Mouse (Mus musculus) neural tube, embryonic 13.5 days (tissue): ENCODE measurements at regions not wholly inside any gene's neighbourhood (a gene's known extent, or its start where the extent isn't known, plus 50 kb on each side); places are given as distances from the start of the nearest gene placed in this dataset.

Source experiments
- ATAC-seq: fragments of 200-750 bp; cut with Nextera tagmentation; 2 replicates; pipeline ENCODE4 v1.8.0; 2017; ENCODE audit warnings: low read depth, mild to moderate bottlenecking, moderate TSS enrichment, moderate library complexity
- H3K27ac ChIP-seq: fragments of 300-500 bp; sonication (generic); replicated peaks from 2 replicates; pipeline ENCODE4 v1.5.1; 2015; ENCODE audit warnings: moderate library complexity, mild to moderate bottlenecking, inconsistent platforms
- H3K27me3 ChIP-seq: fragments of 300-500 bp; sonication (generic); 2 replicates; pipeline ENCODE4 v1.6.1; 2015; ENCODE audit warnings: mild to moderate bottlenecking, inconsistent platforms
- H3K36me3 ChIP-seq: fragments of 300-500 bp; sonication (generic); 2 replicates; pipeline ENCODE4 v1.6.1; 2015; ENCODE audit warnings: mild to moderate bottlenecking, inconsistent platforms
- H3K4me1 ChIP-seq: fragments of 300-500 bp; sonication (generic); replicated peaks from 2 replicates; pipeline ENCODE4 v1.6.1; 2015; ENCODE audit warnings: inconsistent platforms
- H3K4me2 ChIP-seq: fragments of 300-500 bp; sonication (generic); 2 replicates; pipeline ENCODE4 v1.6.1; 2015; ENCODE audit warnings: inconsistent platforms, mild to moderate bottlenecking, moderate library complexity
- H3K4me3 ChIP-seq: fragments of 300-500 bp; sonication (generic); 2 replicates; pipeline ENCODE4 v1.5.1; 2015; ENCODE audit warnings: mild to moderate bottlenecking, inconsistent platforms
- H3K9ac ChIP-seq: fragments of 300-500 bp; sonication (generic); 2 replicates; pipeline ENCODE4 v1.6.1; 2015; ENCODE audit warnings: moderate library complexity, mild to moderate bottlenecking, inconsistent platforms
- H3K9me3 ChIP-seq: fragments of 300-500 bp; sonication (generic); 2 replicates; pipeline ENCODE4 v1.6.1; 2016; ENCODE audit warnings: inconsistent platforms
- WGBS: fragments of 180-500 bp; shearing (Covaris S2); methylation state at CpG from one replicate; pipeline ENCODE4 v1.1.7; 2015; 5-methylcytosine and 5-hydroxymethylcytosine counted together

GRCm38 (mm10) chr1:47448737-47449489 lies 556.3 kb upstream of the Slc39a10 start:
- Histone ChIP-seq H3K4me3 (no peak overlapping the region), H3K4me2 (no peak overlapping the region), H3K27me3 (no peaks in the 10 kb centered on the region), H3K9me3 (no peaks in the 10 kb centered on the region), H3K9ac (no peak overlapping the region), H3K4me1 (peaks cover 17% of the 10 kb centered on the region), H3K27ac (no peak overlapping the region), H3K36me3 (no peaks in the 10 kb centered on the region)
- ATAC-seq: no peak
- 42% methylated on average over 6 of the region's 6 CpGs for WGBS

- Histone ChIP-seq H3K9ac (no peak overlapping the region), H3K9me3 (no peaks in the 10 kb centered on the region), H3K4me3 (no peak overlapping the region), H3K4me1 (peaks cover 17% of the 10 kb centered on the region), H3K27ac (no peak overlapping the region), H3K36me3 (no peaks in the 10 kb centered on the region), H3K4me2 (no peak overlapping the region), H3K27me3 (no peaks in the 10 kb centered on the region)
- no peak for ATAC-seq
- 31% methylated on average over 3 of the region's 3 CpGs for WGBS
Measured at GRCm38 (mm10) chr1:47448070-47448469, 555.4 kb upstream of the Slc39a10 start.

DNA sequence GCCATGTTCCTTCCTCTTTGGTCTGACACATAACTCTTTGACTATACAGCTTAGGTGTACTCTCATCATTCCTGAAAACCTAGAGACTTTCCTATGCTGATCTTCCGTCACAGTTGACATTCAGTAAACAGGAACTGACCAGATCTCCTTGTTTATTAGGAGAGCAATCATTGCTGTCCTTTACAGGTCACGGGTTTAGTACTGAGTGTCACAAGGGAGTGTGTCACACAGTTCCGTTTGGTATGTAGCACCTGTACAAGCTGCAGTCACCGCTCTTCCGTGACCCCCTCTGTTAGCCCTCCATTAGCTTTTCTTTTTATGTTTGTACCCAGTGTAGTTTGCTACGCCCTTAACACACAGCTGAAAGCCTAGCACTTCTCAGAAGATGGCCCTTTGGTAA lies 553.4 kb upstream of the Slc39a10 start:
- no peaks in the 10 kb centered on the region for H3K27me3 ChIP-seq
- H3K27ac ChIP-seq: no peak overlapping the region
- H3K36me3 ChIP-seq: no peaks in the 10 kb centered on the region
- H3K9ac ChIP-seq: no peak overlapping the region
- no peak overlapping the region for H3K4me2 ChIP-seq
- H3K9me3 ChIP-seq: no peaks in the 10 kb centered on the region
- H3K4me1 ChIP-seq: peaks cover 17% of the 10 kb centered on the region
- no peak overlapping the region for H3K4me3 ChIP-seq
- WGBS: 31% methylated on average over 6 of the region's 6 CpGs
- ATAC-seq: peak; percentile 36

- ATAC-seq: no peak
- 73% methylated on average over 1 of the region's 1 CpGs for WGBS
Measured at GRCm38 (mm10) chr1:47432829-47433228, 540.2 kb upstream of the Slc39a10 start.

GRCm38 (mm10) chr1:47405164-47405563 lies 512.5 kb upstream of the Slc39a10 start:
- H3K36me3 ChIP-seq: no peaks in the 10 kb centered on the region
- no peaks in the 10 kb centered on the region for H3K4me1 ChIP-seq
- H3K4me3 ChIP-seq: no peak overlapping the region
- 78% methylated on average over 1 of the region's 1 CpGs for WGBS
- no peaks in the 10 kb centered on the region for H3K27me3 ChIP-seq
- ATAC-seq: no peak
- H3K9me3 ChIP-seq: no peaks in the 10 kb centered on the region
- no peak overlapping the region for H3K27ac ChIP-seq
- no peak overlapping the region for H3K4me2 ChIP-seq
- H3K9ac ChIP-seq: no peak overlapping the region

More at GRCm38 (mm10) chr1:47432829-47433228, 540.2 kb upstream of the Slc39a10 start:
- Histone ChIP-seq H3K4me1 (no peaks in the 10 kb centered on the region), H3K27ac (no peak overlapping the region), H3K4me3 (no peak overlapping the region), H3K9me3 (no peaks in the 10 kb centered on the region), H3K27me3 (no peaks in the 10 kb centered on the region), H3K9ac (no peak overlapping the region), H3K36me3 (no peaks in the 10 kb centered on the region), H3K4me2 (no peak overlapping the region)

GRCm38 (mm10) chr1:47386579-47386978 lies 493.9 kb upstream of the Slc39a10 start:
- Histone ChIP-seq H3K27me3 (no peaks in the 10 kb centered on the region), H3K9me3 (no peaks in the 10 kb centered on the region), H3K36me3 (no peaks in the 10 kb centered on the region), H3K27ac (no peak overlapping the region), H3K4me2 (no peak overlapping the region), H3K9ac (no peak overlapping the region), H3K4me3 (no peak overlapping the region), H3K4me1 (no peaks in the 10 kb centered on the region)
- ATAC-seq: peak; percentile 91

GRCm38 (mm10) chr1:47378795-47379194 lies 486.1 kb upstream of the Slc39a10 start:
- ATAC-seq: 0 out of 2 replicates have a peak, but pooled peaks have one; percentile 56
- no peak overlapping the region for H3K27ac ChIP-seq
- WGBS: 25% methylated on average over 1 of the region's 1 CpGs

GRCm38 (mm10) chr1:47339718-47340439 lies 447.2 kb upstream of the Slc39a10 start:
- H3K9ac ChIP-seq: no peak overlapping the region
- 86% methylated on average over 3 of the region's 3 CpGs for WGBS
- H3K9me3 ChIP-seq: no peaks in the 10 kb centered on the region
- H3K27ac ChIP-seq: no peak overlapping the region
- no peak for ATAC-seq
- H3K4me3 ChIP-seq: no peak overlapping the region
- no peak overlapping the region for H3K4me2 ChIP-seq
- no peaks in the 10 kb centered on the region for H3K4me1 ChIP-seq
- H3K27me3 ChIP-seq: no peaks in the 10 kb centered on the region
- no peaks in the 10 kb centered on the region for H3K36me3 ChIP-seq

More at GRCm38 (mm10) chr1:47378795-47379194, 486.1 kb upstream of the Slc39a10 start:
- no peaks in the 10 kb centered on the region for H3K9me3 ChIP-seq
- no peak overlapping the region for H3K9ac ChIP-seq
- H3K36me3 ChIP-seq: no peaks in the 10 kb centered on the region
- no peak overlapping the region for H3K4me2 ChIP-seq
- H3K4me3 ChIP-seq: no peak overlapping the region
- no peaks in the 10 kb centered on the region for H3K4me1 ChIP-seq
- H3K27me3 ChIP-seq: no peaks in the 10 kb centered on the region

- no peak overlapping the region for H3K9ac ChIP-seq
- 71% methylated on average over 2 of the region's 2 CpGs for WGBS
- no peaks in the 10 kb centered on the region for H3K36me3 ChIP-seq
Measured at GRCm38 (mm10) chr1:47310572-47311075, 418.0 kb upstream of the Slc39a10 start.

GRCm38 (mm10) chr1:47306961-47307360 lies 414.3 kb upstream of the Slc39a10 start:
- Histone ChIP-seq H3K4me2 (no peak overlapping the region), H3K27ac (no peak overlapping the region), H3K9me3 (no peaks in the 10 kb centered on the region), H3K9ac (no peak overlapping the region), H3K36me3 (no peaks in the 10 kb centered on the region), H3K4me1 (no peaks in the 10 kb centered on the region), H3K4me3 (no peak overlapping the region), H3K27me3 (no peaks in the 10 kb centered on the region)
- ATAC-seq: no peak

More at GRCm38 (mm10) chr1:47310572-47311075, 418.0 kb upstream of the Slc39a10 start:
- no peak overlapping the region for H3K27ac ChIP-seq
- H3K4me3 ChIP-seq: no peak overlapping the region
- H3K4me2 ChIP-seq: no peak overlapping the region
- no peak for ATAC-seq
- H3K4me1 ChIP-seq: no peaks in the 10 kb centered on the region
- H3K9me3 ChIP-seq: no peaks in the 10 kb centered on the region
- no peaks in the 10 kb centered on the region for H3K27me3 ChIP-seq

DNA sequence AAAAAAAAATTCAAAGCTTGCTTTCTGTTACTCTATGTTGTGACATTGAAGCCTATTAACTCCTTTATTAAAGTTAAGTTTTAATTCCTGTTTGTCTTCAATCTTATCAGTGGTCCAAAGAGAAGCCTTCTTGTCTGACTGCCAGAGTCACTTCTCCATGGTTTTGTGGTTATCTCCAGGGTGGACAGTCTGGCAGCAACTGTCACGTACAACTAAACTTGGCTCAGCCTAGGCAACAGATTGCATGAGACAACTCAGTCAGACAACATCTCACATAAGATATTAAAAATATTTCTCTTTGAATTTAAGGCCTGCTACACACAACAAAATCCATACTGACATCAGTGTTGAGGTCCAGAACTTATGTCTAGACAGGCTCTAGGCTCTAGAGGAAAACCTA lies 406.7 kb upstream of the Slc39a10 start:
- no peaks in the 10 kb centered on the region for H3K9me3 ChIP-seq
- H3K4me3 ChIP-seq: no peak overlapping the region
- H3K27ac ChIP-seq: no peak overlapping the region
- no peak overlapping the region for H3K4me2 ChIP-seq
- no peak overlapping the region for H3K9ac ChIP-seq
- H3K4me1 ChIP-seq: no peaks in the 10 kb centered on the region
- no peak for ATAC-seq
- no peaks in the 10 kb centered on the region for H3K27me3 ChIP-seq
- 90% methylated on average over 1 of the region's 1 CpGs for WGBS
- no peaks in the 10 kb centered on the region for H3K36me3 ChIP-seq

GRCm38 (mm10) chr1:47285639-47286038 lies 393.0 kb upstream of the Slc39a10 start:
- Histone ChIP-seq H3K4me2 (no peak overlapping the region), H3K27ac (no peak overlapping the region), H3K9ac (no peak overlapping the region), H3K36me3 (no peaks in the 10 kb centered on the region), H3K27me3 (no peaks in the 10 kb centered on the region), H3K9me3 (no peaks in the 10 kb centered on the region), H3K4me3 (no peak overlapping the region), H3K4me1 (no peaks in the 10 kb centered on the region)
- ATAC-seq: no peak
- WGBS: 98% methylated on average over 1 of the region's 1 CpGs
